Mouse (Mus musculus) urinary bladder, postnatal 25 days (tissue): ENCODE results near the gene Kcnh1.

ENCODE experiments used
- DNase-seq: peaks from one replicate; pipeline ENCODE4 v3.0.0; 2022; ENCODE audit warnings: low spot score

Kcnh1 gene

GRCm38 (mm10) chr1:192190508-192191321 is at the start of gene Kcnh1:
TSS of gene Kcnh1 (plus strand) at chr1:192190774.
- DNase-seq = peak; percentile 81

GRCm38 (mm10) chr1:192151179-192151578 is 39.4 kb upstream of the Kcnh1 start:
- DNase-seq = no peak

GRCm38 (mm10) chr1:192171477-192171876 is 19.1 kb upstream of the Kcnh1 start:
- DNase-seq = no peak

DNA sequence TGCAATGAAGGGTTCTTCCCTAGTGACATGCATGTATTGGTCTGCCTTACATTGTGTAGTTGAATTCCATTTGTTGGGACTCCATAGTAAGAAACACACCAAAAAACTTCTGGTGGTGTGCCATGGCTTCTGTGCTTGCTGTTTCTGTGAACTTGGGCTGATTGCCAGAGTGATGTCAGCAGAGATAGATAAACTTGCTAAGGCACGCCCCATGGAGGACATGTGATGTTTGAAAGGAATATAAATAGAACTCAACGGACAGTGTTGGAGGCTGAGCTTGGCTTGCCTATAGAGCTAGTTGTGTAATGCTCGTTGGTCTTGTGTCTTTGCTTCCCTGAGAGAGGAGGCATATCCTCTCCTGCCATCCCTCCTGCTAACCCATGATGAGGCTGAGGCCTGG is 10.7 kb upstream of the Kcnh1 start:
- no peak for DNase-seq

- DNase-seq = no peak
Observed at GRCm38 (mm10) chr1:192181696-192182257, 8.8 kb upstream of the Kcnh1 start.

DNA sequence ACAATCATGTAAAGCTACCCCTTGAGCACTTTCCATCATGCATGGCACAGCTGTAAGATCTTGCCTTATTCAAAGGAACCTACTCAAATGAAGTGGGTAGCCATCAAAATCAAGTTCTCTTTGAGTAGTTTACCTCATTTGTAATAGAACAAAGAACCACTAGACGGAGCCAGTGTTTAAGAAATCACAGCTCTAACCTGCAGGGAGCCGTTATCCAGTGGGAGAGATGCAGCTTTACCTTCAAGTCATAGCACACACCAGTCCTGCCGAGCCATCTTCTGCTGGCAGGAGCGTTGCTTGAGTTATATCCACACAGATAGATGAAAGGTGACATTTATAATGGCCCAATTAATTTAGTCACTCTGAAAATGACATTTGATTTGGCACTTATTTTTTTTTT is 1.5 kb upstream of the Kcnh1 start:
- peak; percentile 5 for DNase-seq

DNA sequence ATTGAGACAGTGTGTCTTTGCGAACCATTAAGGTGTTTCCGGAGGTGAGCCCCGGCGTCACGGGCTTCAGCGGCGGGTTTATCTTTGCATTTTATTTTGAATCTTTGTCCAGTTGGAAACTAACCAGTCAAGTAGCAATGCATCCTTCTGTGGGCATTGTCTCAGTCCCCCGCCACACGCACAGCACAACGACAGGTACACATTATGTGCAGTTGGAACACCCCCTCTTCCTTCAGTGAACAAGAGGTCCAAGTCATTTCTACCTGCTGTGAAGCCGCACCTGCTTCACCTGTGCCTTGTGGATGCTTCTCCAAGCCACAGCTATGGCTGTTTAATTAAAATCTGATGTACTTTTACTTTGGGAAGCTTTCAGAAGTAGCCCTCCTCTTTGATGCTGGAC is 803 bp upstream of the Kcnh1 start:
- no peak for DNase-seq

DNA sequence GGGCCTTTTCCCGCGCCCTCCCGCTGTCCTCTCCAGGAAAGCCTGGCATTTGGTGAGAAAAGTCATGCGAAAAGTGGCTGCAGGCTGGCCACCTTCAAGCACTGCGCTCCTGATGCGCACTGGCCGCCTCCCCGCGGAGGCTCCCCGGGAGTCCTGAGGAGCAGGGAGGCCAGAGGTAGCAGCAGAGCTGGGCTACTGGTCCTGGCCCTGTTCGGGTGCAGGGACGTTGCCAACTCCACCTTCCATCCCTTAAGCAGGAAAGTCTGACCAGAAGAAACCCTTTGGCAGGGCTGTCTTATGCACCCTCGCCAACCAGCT is 707 bp downstream of the Kcnh1 start:
- no peak for DNase-seq

GRCm38 (mm10) chr1:192191859-192192258 is 1.3 kb downstream of the Kcnh1 start:
- DNase-seq = no peak

- no peak for DNase-seq
Observed at GRCm38 (mm10) chr1:192192710-192193109, 2.1 kb downstream of the Kcnh1 start.

DNA sequence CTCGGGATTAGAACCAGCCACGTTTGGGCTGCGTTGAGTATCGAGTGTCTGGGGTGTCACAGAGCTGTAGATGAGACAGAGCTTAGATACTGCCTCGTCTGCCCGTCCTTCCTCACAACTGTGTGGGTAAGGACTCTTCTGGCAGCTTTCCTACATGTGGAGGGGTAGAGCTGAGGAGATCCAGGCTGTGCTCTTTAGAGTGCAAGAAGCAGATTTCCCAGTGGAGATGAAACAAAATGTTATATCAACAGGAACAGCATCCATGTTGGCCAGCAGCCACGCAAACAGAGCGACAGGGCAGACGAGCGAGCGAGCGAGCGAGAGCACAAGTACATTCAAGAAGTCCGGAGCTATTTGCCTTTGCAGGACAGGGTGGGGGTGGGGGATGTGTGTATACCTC is 3.1 kb downstream of the Kcnh1 start:
- DNase-seq = no peak

- DNase-seq = no peak
Observed at GRCm38 (mm10) chr1:192197495-192197894, 6.9 kb downstream of the Kcnh1 start.

DNA sequence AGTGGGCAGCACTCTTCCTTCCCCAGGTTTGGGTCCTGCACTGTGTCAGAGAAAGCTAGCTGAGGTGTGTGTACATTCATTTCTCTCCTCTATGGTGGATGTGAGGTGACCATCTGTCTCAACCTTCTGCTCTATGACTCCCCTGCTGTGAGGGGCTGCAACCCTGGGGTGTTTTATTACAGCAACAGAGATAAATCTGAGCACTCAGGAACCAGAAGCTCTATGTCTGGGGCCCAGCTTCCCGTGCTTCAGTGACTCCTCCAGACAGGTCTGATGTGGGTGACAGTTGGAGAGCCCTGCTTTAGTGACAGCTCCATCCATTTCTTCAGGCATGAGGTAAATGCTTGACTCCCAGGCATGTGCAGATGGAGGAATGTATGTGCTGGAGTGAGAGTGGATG is 12.4 kb downstream of the Kcnh1 start:
- no peak for DNase-seq

GRCm38 (mm10) chr1:192207956-192208355 is 17.4 kb downstream of the Kcnh1 start:
- no peak for DNase-seq

GRCm38 (mm10) chr1:192212448-192212847 is 21.9 kb downstream of the Kcnh1 start:
- no peak for DNase-seq

- DNase-seq = no peak
Observed at GRCm38 (mm10) chr1:192214666-192215065, 24.1 kb downstream of the Kcnh1 start.

DNA sequence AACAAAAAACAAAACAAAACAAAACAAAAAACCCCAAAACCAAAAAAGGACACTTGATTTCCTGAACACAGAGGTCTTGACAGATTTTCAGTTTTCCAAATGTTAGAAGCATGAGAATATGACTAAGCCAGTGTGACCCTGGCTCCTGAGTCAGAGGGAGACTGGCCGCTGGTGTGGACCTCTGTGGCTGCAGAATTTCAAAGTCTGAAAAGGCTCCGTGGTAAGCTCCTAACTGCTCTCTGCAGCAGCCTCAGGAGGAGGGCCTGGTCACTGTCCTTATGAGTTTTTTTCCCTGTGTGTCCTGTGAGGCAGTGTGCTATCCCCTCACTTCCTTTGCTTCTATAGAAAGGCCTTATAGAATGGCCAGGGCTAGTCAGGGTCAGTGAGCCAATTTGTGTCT is 29.6 kb downstream of the Kcnh1 start:
- DNase-seq = no peak

GRCm38 (mm10) chr1:192224161-192224560 is 33.6 kb downstream of the Kcnh1 start:
- DNase-seq = no peak

GRCm38 (mm10) chr1:192232696-192233095 is 42.1 kb downstream of the Kcnh1 start:
- no peak for DNase-seq

- no peak for DNase-seq
Observed at GRCm38 (mm10) chr1:192246836-192247235, 56.3 kb downstream of the Kcnh1 start.

DNA sequence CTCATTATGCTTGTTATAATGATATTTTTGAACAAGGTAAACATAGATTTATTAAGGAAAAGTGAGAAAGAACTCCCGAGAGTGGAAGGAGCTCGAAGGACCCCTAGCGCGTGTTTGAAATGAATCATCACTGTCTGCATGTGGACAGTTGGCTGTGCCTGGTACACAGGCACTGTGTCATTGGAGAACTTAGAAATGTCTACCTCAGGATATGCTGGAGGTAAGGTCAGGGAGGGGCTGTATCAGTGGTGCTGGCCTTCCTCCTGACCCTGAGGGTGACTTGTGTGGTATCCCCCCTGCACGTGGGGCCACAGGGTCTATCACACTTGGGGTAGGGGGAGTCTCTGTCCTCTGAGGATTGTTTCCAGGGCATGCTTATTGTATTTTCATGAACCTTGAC is 68.6 kb downstream of the Kcnh1 start:
- DNase-seq = no peak

DNA sequence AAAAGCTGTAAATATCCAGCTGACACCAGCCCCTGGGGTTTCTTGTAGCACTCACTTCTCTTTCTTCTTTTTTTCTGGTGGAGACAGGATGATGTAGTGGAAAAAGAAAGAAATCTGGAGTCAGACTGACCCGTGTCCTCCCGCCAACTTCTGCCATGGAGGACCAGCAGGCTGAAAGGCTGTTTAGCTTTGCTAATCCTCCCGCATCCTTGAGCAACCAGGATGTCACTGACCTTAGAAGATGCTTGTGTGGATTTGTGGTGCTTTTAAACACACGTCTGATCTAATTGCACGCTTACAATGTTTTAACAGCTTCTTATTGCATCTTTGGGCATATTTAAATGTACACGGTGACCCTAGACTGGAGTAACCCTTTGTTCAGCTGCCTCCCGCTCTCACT is 69.0 kb downstream of the Kcnh1 start:
- DNase-seq = no peak

DNA sequence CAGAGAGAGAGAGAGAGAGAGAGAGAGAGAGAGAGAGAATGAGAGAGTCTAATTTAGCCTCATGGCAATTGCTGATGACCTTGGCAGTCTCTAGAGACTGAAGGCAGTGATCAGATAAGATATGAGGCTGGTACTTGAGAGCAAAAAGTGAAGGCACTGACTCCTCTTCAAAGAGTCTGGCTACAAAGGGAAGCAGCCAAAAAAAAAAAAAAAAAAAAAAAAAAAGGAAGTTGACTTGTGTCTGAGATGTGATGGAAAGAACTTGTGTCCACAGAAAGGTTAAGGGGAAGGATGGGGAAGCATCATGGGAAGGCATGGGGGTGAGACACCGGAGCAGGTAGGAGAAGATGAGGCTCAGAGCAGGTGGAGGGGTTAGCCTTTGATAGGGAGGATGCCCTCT is 75.1 kb downstream of the Kcnh1 start:
- DNase-seq = no peak

DNA sequence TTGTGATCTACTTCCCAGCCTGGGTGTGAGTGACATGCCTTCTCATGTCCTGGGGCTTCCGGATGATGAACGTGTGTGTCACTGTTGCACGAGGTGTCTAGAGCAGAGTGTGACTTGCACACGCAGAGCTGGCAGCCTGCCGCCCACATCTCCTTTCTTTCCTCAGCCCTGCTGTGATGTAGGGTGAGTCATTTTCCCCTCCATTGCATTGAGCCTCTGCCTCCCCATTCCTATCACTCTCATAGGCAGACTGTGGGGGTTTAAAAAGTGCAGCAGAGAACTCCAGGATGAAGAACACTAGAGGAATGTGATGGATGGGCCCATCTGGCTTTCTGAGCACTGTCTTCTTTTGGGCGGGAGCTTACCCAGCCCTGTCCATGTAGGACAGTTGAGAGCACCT is 76.4 kb downstream of the Kcnh1 start:
- DNase-seq = no peak
